Mouse (Mus musculus): ENCODE data around the gene Nudt16l1. TPM values are rescaled to one million over a fixed set of nuclear protein-coding genes. Genes with fewer than 3 reads are reported as not detected.

Nudt16l1 gene
- total RNA-seq, 2 experiments from 2014 or later, result 40.5 to 43.9 TPM

Other genes with a start within 250 kb of the Nudt16l1 start
- 1 to 10 TPM; 7.0 to 7.8 TPM for gene Nmral1, start 219.4 kb upstream of the Nudt16l1 start, total RNA-seq (2021)
- gene Hmox2, start 212.4 kb upstream of the Nudt16l1 start, total RNA-seq (2021), result 10 to 100 TPM; 71.1 to 73.4 TPM
- gene Cdip1, start 148.5 kb upstream of the Nudt16l1 start, total RNA-seq (2021), result 10 to 100 TPM; 89.4 to 96.2 TPM
- gene 4930562C15Rik, start 103.3 kb upstream of the Nudt16l1 start, total RNA-seq (2021), result not detected
- 10 to 100 TPM; 19.7 to 23.1 TPM for gene Ubald1, start 58.4 kb upstream of the Nudt16l1 start, total RNA-seq (2021)
- 100 to 1,000 TPM; 186 to 187 TPM for gene Mgrn1, start 52.5 kb upstream of the Nudt16l1 start, total RNA-seq (2021)
- gene Anks3, start 25.4 kb downstream of the Nudt16l1 start, total RNA-seq (2021), result 10 to 100 TPM; 19.7 to 20.8 TPM
- gene Sept12, start 59.1 kb downstream of the Nudt16l1 start, total RNA-seq (2021), result not detected
- not detected for gene Smim22, start 68.5 kb downstream of the Nudt16l1 start, total RNA-seq (2021)
- 10 to 100 TPM; 21.7 to 25.7 TPM for gene Rogdi, start 74.8 kb downstream of the Nudt16l1 start, total RNA-seq (2021)
- gene Glyr1, start 111.1 kb downstream of the Nudt16l1 start, total RNA-seq (2021), result 10 to 100 TPM; 57.2 to 60.4 TPM
- 10 to 100 TPM; 34.4 to 35.7 TPM for gene Ubn1, start 111.3 kb downstream of the Nudt16l1 start, total RNA-seq (2021)
- gene Ppl, start 193.7 kb downstream of the Nudt16l1 start, total RNA-seq (2021), result 1 to 10 TPM; 3.2 to 3.6 TPM
- under 1 TPM; 0.17 to 0.20 TPM for gene Sec14l5, start 208.3 kb downstream of the Nudt16l1 start, total RNA-seq (2021)